12 mouse cellular contexts compared by ENCODE assay signal in the genomic region with DNA sequence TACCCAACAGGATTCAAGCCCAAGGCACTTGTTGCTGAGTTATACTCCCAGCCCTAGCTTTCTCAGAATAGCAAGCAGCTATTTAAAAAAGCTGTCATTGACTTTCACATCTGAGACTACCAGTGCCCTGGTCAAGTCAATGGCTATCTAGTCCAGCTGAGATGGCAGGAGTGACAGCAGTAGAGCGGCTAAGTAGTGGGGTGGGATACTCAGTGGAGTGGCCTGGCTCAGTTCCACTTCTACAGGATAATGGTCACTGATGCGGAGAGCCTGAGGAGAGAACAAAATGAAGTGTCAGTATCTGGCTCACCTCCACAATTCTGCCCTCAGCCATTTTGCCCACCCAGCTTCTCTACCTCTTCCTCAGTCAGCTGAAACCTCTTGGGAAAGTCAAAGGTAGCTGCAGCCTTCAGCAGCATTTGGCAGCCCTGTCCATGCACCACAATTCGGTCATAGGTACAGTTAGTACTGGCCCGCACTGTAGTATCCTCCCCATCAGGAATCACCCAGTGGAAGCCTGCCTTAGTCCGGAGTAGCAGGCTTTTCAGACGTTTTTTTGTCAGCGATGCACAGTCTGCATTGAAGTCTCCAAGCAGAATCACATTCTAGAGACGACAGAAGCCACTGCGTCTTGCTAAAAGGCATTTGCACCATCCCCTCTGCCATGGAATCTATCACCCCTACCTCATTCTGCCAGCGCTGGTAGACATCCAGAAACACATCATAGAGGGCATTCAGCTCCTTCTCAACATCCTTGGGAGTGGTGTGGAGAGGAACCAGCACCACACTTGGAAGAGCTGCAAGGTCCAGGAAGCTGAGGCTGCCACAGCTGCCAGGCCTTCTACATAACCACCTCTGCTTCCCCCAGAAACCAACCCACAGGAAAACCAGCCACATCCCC. TPM values are rescaled to one million over a fixed set of nuclear protein-coding genes. Genes with fewer than 3 reads are reported as not detected.
A peak's percentile ranks its signal among the peaks of the same experiment; 100 is the strongest.
DNase-seq lines count a peak whose midpoint lies in the region; ATAC-seq and TF ChIP-seq lines count a peak whose summit lies in the region.
"Had no signal": no experiment of that assay in that cellular context is flagged by ENCODE, and none has a peak within 500 bp of the region (broad histone marks: within the 10 kb centered on the region; RNA-seq: fewer than 3 reads in every experiment).

No protein-coding gene starts in this region.

- no peak overlapping the region; the same call in 1 of the 2 replicates for H3K27ac ChIP-seq in midbrain, embryonic 11.5 days (ENCODE audit: low read depth, low read length)
- H3K27ac ChIP-seq in midbrain, postnatal 0 days (ENCODE audit: low read depth, low read length), result no peak overlapping the region
- H3K27ac ChIP-seq in embryonic fibroblast, embryonic 13.5 days (ENCODE audit: insufficient read depth, low read length), result no peak overlapping the region
- H3K27ac ChIP-seq in stomach, embryonic 15.5 days, result peak overlapping the region; percentile 26; the same call in 1 of the 2 replicates
- H3K27ac ChIP-seq: limb, embryonic 13.5 days had no signal

- DNase-seq in heart, adult 11 months, result peak; percentile 81
- DNase-seq in heart, postnatal 4 days, result no peak
- DNase-seq in midbrain, embryonic 11.5 days (ENCODE audit: low spot score, missing footprints), result peak; percentile 86
- no peak for DNase-seq in midbrain, postnatal 0 days (ENCODE audit: low spot score)
- no peak for DNase-seq in layer of hippocampus, adult 18-20 months (ENCODE audit: low spot score in 2 of 2)
- DNase-seq: adrenal gland, adult 8-10 months; cerebellum, adult 9-11 months; right cerebral cortex, adult 18-20 months had no signal

- H3K27me3 ChIP-seq in midbrain, embryonic 11.5 days (ENCODE audit: control insufficient read depth, insufficient read depth, low read length), result no peaks in the 10 kb centered on the region
- no peaks in the 10 kb centered on the region for H3K27me3 ChIP-seq in midbrain, postnatal 0 days (ENCODE audit: insufficient read depth, low read length)
- H3K27me3 ChIP-seq in stomach, embryonic 15.5 days (replicated peaks), result no peaks in the 10 kb centered on the region
- H3K27me3 ChIP-seq: limb, embryonic 13.5 days had no signal

- no peaks in the 10 kb centered on the region for H3K9me3 ChIP-seq in midbrain, embryonic 11.5 days (ENCODE audit: control insufficient read depth, low read length)
- H3K9me3 ChIP-seq in midbrain, postnatal 0 days (ENCODE audit: low read length), result no peaks in the 10 kb centered on the region
- H3K9me3 ChIP-seq in stomach, embryonic 15.5 days, result no peaks in the 10 kb centered on the region
- H3K9me3 ChIP-seq: limb, embryonic 13.5 days had no signal

- no peak overlapping the region for H3K4me3 ChIP-seq in midbrain, embryonic 11.5 days (ENCODE audit: low read depth, low read length)
- no peak overlapping the region for H3K4me3 ChIP-seq in midbrain, postnatal 0 days (ENCODE audit: low read depth, low read length)
- no peak overlapping the region for H3K4me3 ChIP-seq in embryonic fibroblast, embryonic 13.5 days (ENCODE audit: insufficient read depth, low read length)
- H3K4me3 ChIP-seq in stomach, embryonic 15.5 days (replicated peaks), result no peak overlapping the region
- H3K4me3 ChIP-seq: limb, embryonic 13.5 days had no signal

- peak; percentile 53 for TF ChIP-seq POLR2A in embryonic fibroblast, embryonic 13.5 days (IDR thresholded peaks at IDR 0.05; ENCODE audit: low read depth, low read length)

- no peak overlapping the region for H3K4me2 ChIP-seq in midbrain, embryonic 11.5 days
- H3K4me2 ChIP-seq in midbrain, postnatal 0 days (ENCODE audit: low read depth, low read length, poor library complexity, severe bottlenecking), result no peak overlapping the region
- no peak overlapping the region for H3K4me2 ChIP-seq in stomach, embryonic 15.5 days
- H3K4me2 ChIP-seq: limb, embryonic 13.5 days had no signal

- TF ChIP-seq CTCF in midbrain, postnatal 0 days (IDR thresholded peaks at IDR 0.05), result no peak
- no peak for TF ChIP-seq CTCF in embryonic fibroblast, embryonic 13.5 days (IDR thresholded peaks at IDR 0.05; ENCODE audit: borderline replicate concordance, insufficient read depth, low read length)

- WGBS in midbrain, embryonic 11.5 days, result 34% methylated on average over 10 of the region's 10 CpGs
- WGBS in midbrain, postnatal 0 days, result 27% methylated on average over 10 of the region's 10 CpGs
- 27% methylated on average over 10 of the region's 10 CpGs for WGBS in stomach, embryonic 15.5 days

- H3K36me3 ChIP-seq in midbrain, embryonic 11.5 days (ENCODE audit: control insufficient read depth, insufficient read depth, low read length), result peaks cover 2% of the 10 kb centered on the region; the same call in 1 of the 2 replicates
- no peaks in the 10 kb centered on the region; the same call in 1 of the 2 replicates for H3K36me3 ChIP-seq in midbrain, postnatal 0 days (ENCODE audit: insufficient read depth, low read length)
- no peaks in the 10 kb centered on the region for H3K36me3 ChIP-seq in stomach, embryonic 15.5 days

- peaks cover 2% of the 10 kb centered on the region; the same call in 1 of the 2 replicates for H3K4me1 ChIP-seq in midbrain, embryonic 11.5 days (ENCODE audit: control insufficient read depth, insufficient read depth, low read length)
- no peaks in the 10 kb centered on the region for H3K4me1 ChIP-seq in midbrain, postnatal 0 days (ENCODE audit: insufficient read depth, low read length)
- H3K4me1 ChIP-seq in embryonic fibroblast, embryonic 13.5 days (ENCODE audit: control insufficient read depth, insufficient read depth, low read length), result 0 out of 2 replicates have a peak, but pooled peaks cover 2% of the 10 kb centered on the region
- H3K4me1 ChIP-seq in stomach, embryonic 15.5 days, result no peaks in the 10 kb centered on the region
- H3K4me1 ChIP-seq: limb, embryonic 13.5 days had no signal

- H3K9ac ChIP-seq in midbrain, embryonic 11.5 days (ENCODE audit: low read length), result no peak overlapping the region
- no peak overlapping the region for H3K9ac ChIP-seq in midbrain, postnatal 0 days (replicated peaks; ENCODE audit: low read length, poor library complexity, severe bottlenecking)
- no peak overlapping the region for H3K9ac ChIP-seq in stomach, embryonic 15.5 days
- H3K9ac ChIP-seq: limb, embryonic 13.5 days had no signal

- ATAC-seq in midbrain, embryonic 11.5 days (ENCODE audit: low FRiP score), result no peak
- no peak for ATAC-seq in midbrain, postnatal 0 days (ENCODE audit: low FRiP score)
- ATAC-seq in stomach, embryonic 15.5 days (ENCODE audit: insufficient read depth, low FRiP score, low read depth), result no peak
- ATAC-seq in inflammation-experienced regulatory T-cells, adult 6 months, result no peak

RNA-seq across cellular contexts. Expression of a gene that starts 3.1 kb away (rescaled TPM):
- 100 to 1,000 TPM; 297 to 347 TPM for total RNA-seq in heart, postnatal 4 days (2021)
- polyA plus RNA-seq in midbrain, embryonic 11.5 days (2014; fragmentation: Nextera tagmentation; extraction: Ambion mirVana), result 661 and 713 TPM in 2 replicates
- total RNA-seq in midbrain, postnatal 0 days (2014; rRNA removed), result 2,035 and 2,080 TPM in 2 replicates
- 390 and 408 TPM in 2 replicates for polyA plus RNA-seq in midbrain, postnatal 0 days (2015; fragmentation: Nextera tagmentation; extraction: Ambion mirVana)
- polyA plus RNA-seq in embryonic fibroblast, embryonic 13.5 days (2011; ENCODE audit: insufficient read length, low read depth, missing spikeins), result 311 and 352 TPM in 2 replicates
- 643 and 895 TPM in 2 replicates for polyA plus RNA-seq in stomach, embryonic 15.5 days (2015; fragmentation: Nextera tagmentation; extraction: Ambion mirVana)
- 100 to 1,000 TPM; 185 to 211 TPM for total RNA-seq in layer of hippocampus, adult 18-20 months (2021)
- 1,000 to 10,000 TPM in 1 of 3 experiments, 100 to 1,000 TPM in 2; 478 to 1,649 (median 679) TPM for polyA plus RNA-seq in inflammation-experienced regulatory T-cells, adult 6 months (2017; shearing (Covaris generic))

RNA-seq across cellular contexts. Expression of a gene that starts 8.0 kb away (rescaled TPM):
- total RNA-seq in heart, postnatal 4 days (2021), result 10 to 100 TPM; 39.3 to 46.4 TPM
- 57.9 and 60.9 TPM in 2 replicates for polyA plus RNA-seq in midbrain, embryonic 11.5 days (2014; fragmentation: Nextera tagmentation; extraction: Ambion mirVana)
- 44.4 and 49.2 TPM in 2 replicates for total RNA-seq in midbrain, postnatal 0 days (2014; rRNA removed)
- 65.9 and 69.8 TPM in 2 replicates for polyA plus RNA-seq in midbrain, postnatal 0 days (2015; fragmentation: Nextera tagmentation; extraction: Ambion mirVana)
- polyA plus RNA-seq in embryonic fibroblast, embryonic 13.5 days (2011; ENCODE audit: insufficient read length, low read depth, missing spikeins), result 43.2 and 52.9 TPM in 2 replicates
- polyA plus RNA-seq in stomach, embryonic 15.5 days (2015; fragmentation: Nextera tagmentation; extraction: Ambion mirVana), result 79.5 and 86.1 TPM in 2 replicates
- total RNA-seq in layer of hippocampus, adult 18-20 months (2021), result 10 to 100 TPM; 57.7 to 60.7 TPM
- polyA plus RNA-seq in inflammation-experienced regulatory T-cells, adult 6 months (2017; shearing (Covaris generic)), result 10 to 100 TPM; 28.8 to 66.0 (median 58.8) TPM

RNA-seq across cellular contexts. Expression of a gene that starts 8.5 kb away (rescaled TPM):
- 10 to 100 TPM; 11.7 to 12.5 TPM for total RNA-seq in heart, postnatal 4 days (2021)
- polyA plus RNA-seq in midbrain, embryonic 11.5 days (2014; fragmentation: Nextera tagmentation; extraction: Ambion mirVana), result 4.3 and 4.4 TPM in 2 replicates
- 3.8 and 7.5 TPM in 2 replicates for total RNA-seq in midbrain, postnatal 0 days (2014; rRNA removed)
- polyA plus RNA-seq in midbrain, postnatal 0 days (2015; fragmentation: Nextera tagmentation; extraction: Ambion mirVana), result 3.0 and 3.3 TPM in 2 replicates
- 8.0 and 12.1 TPM in 2 replicates for polyA plus RNA-seq in embryonic fibroblast, embryonic 13.5 days (2011; ENCODE audit: insufficient read length, low read depth, missing spikeins)
- 15.7 and 17.5 TPM in 2 replicates for polyA plus RNA-seq in stomach, embryonic 15.5 days (2015; fragmentation: Nextera tagmentation; extraction: Ambion mirVana)
- 1 to 10 TPM; 2.4 to 2.6 TPM for total RNA-seq in layer of hippocampus, adult 18-20 months (2021)
- 10 to 100 TPM; 17.0 to 35.0 (median 23.7) TPM for polyA plus RNA-seq in inflammation-experienced regulatory T-cells, adult 6 months (2017; shearing (Covaris generic))

RNA-seq across cellular contexts. Expression of a gene that starts 19.2 kb away (rescaled TPM):
- 10 to 100 TPM; 57.6 to 61.6 TPM for total RNA-seq in heart, postnatal 4 days (2021)
- 24.3 and 25.2 TPM in 2 replicates for polyA plus RNA-seq in midbrain, embryonic 11.5 days (2014; fragmentation: Nextera tagmentation; extraction: Ambion mirVana)
- 58.0 and 70.0 TPM in 2 replicates for total RNA-seq in midbrain, postnatal 0 days (2014; rRNA removed)
- polyA plus RNA-seq in midbrain, postnatal 0 days (2015; fragmentation: Nextera tagmentation; extraction: Ambion mirVana), result 16.3 and 18.2 TPM in 2 replicates
- polyA plus RNA-seq in embryonic fibroblast, embryonic 13.5 days (2011; ENCODE audit: insufficient read length, low read depth, missing spikeins), result 195 and 206 TPM in 2 replicates
- 22.0 and 25.5 TPM in 2 replicates for polyA plus RNA-seq in stomach, embryonic 15.5 days (2015; fragmentation: Nextera tagmentation; extraction: Ambion mirVana)
- 10 to 100 TPM; 37.2 to 43.0 TPM for total RNA-seq in layer of hippocampus, adult 18-20 months (2021)
- 10 to 100 TPM; 22.4 to 91.9 (median 32.8) TPM for polyA plus RNA-seq in inflammation-experienced regulatory T-cells, adult 6 months (2017; shearing (Covaris generic))

RNA-seq across cellular contexts. Expression of a gene that starts 23.2 kb away (rescaled TPM):
- total RNA-seq in heart, postnatal 4 days (2021), result 100 to 1,000 TPM; 103 to 109 TPM
- 101 and 106 TPM in 2 replicates for polyA plus RNA-seq in midbrain, embryonic 11.5 days (2014; fragmentation: Nextera tagmentation; extraction: Ambion mirVana)
- 307 and 359 TPM in 2 replicates for total RNA-seq in midbrain, postnatal 0 days (2014; rRNA removed)
- 371 and 388 TPM in 2 replicates for polyA plus RNA-seq in midbrain, postnatal 0 days (2015; fragmentation: Nextera tagmentation; extraction: Ambion mirVana)
- 290 and 334 TPM in 2 replicates for polyA plus RNA-seq in embryonic fibroblast, embryonic 13.5 days (2011; ENCODE audit: insufficient read length, low read depth, missing spikeins)
- 130 and 132 TPM in 2 replicates for polyA plus RNA-seq in stomach, embryonic 15.5 days (2015; fragmentation: Nextera tagmentation; extraction: Ambion mirVana)
- 100 to 1,000 TPM; 327 to 335 TPM for total RNA-seq in layer of hippocampus, adult 18-20 months (2021)
- polyA plus RNA-seq in inflammation-experienced regulatory T-cells, adult 6 months (2017; shearing (Covaris generic)), result 100 to 1,000 TPM; 130 to 165 (median 156) TPM

Comparison
In these comparisons a context has a peak if more than half of its experiments do, and no peak if none do; other contexts are left out.
1. DNase-seq: peak in heart, adult 11 months (single experiment) and midbrain, embryonic 11.5 days (single experiment); none in heart, postnatal 4 days (single experiment), midbrain, postnatal 0 days (single experiment) and layer of hippocampus, adult 18-20 months (0 of 2).